Mouse (Mus musculus) limb, embryonic 11.5 days (tissue): Measurements from ENCODE around the gene Zrsr2. TPM values are rescaled to one million over a fixed set of nuclear protein-coding genes. Genes with fewer than 3 reads are reported as not detected.

Source experiments
- ATAC-seq: fragments of 200-750 bp; cut with Nextera tagmentation; 2 replicates; pipeline ENCODE4 v1.8.0; 2017; ENCODE audit warnings: low read depth; ENCODE audit not compliant: insufficient number of reproducible peaks, low FRiP score, low TSS enrichment
- DNase-seq: peaks from one replicate; pipeline ENCODE4 v3.0.0-alpha.2; 2015; ENCODE audit warnings: low spot score
- H3K27ac ChIP-seq: fragments of 300-500 bp; sonication (generic); replicated peaks from 2 replicates; pipeline ENCODE4 v1.5.1; 2014; ENCODE audit warnings: low read depth, mild to moderate bottlenecking, low read length
- H3K27me3 ChIP-seq: fragments of 300-500 bp; sonication (generic); 2 replicates; pipeline ENCODE4 v1.6.1; 2014; ENCODE audit warnings: mild to moderate bottlenecking, low read length, mixed read lengths; ENCODE audit not compliant: control insufficient read depth, insufficient read depth
- H3K36me3 ChIP-seq: fragments of 300-500 bp; sonication (generic); 2 replicates; pipeline ENCODE4 v1.6.1; 2014; ENCODE audit warnings: mild to moderate bottlenecking, low read length, moderate library complexity, mixed read lengths; ENCODE audit not compliant: control insufficient read depth, insufficient read depth
- H3K4me1 ChIP-seq: fragments of 300-500 bp; sonication (generic); 2 replicates; pipeline ENCODE4 v1.6.1; 2014; ENCODE audit warnings: low read length, mixed read lengths; ENCODE audit not compliant: control insufficient read depth, insufficient read depth
- H3K4me2 ChIP-seq: fragments of 300-500 bp; sonication (generic); 2 replicates; pipeline ENCODE4 v1.6.1; 2014; ENCODE audit warnings: low read depth, mild to moderate bottlenecking, moderate library complexity; ENCODE audit not compliant: severe bottlenecking
- H3K4me3 ChIP-seq: fragments of 300-500 bp; sonication (generic); 2 replicates; pipeline ENCODE4 v1.5.1; 2014; ENCODE audit warnings: low read depth, low read length
- H3K9ac ChIP-seq: fragments of 300-500 bp; sonication (generic); 2 replicates; pipeline ENCODE4 v1.6.1; 2014; ENCODE audit warnings: mild to moderate bottlenecking, low read length
- H3K9me3 ChIP-seq: fragments of 300-500 bp; sonication (generic); 2 replicates; pipeline ENCODE4 v1.6.1; 2016; ENCODE audit warnings: low read length; ENCODE audit not compliant: control insufficient read depth
- WGBS: fragments of 180-500 bp; shearing (Covaris S2); extraction: QIAGEN DNeasy Blood & Tissue Kit; methylation state at CpG from one replicate; pipeline ENCODE4 v1.1.7; 2014; 5-methylcytosine and 5-hydroxymethylcytosine counted together
- polyA plus RNA-seq: library from polyadenylated mRNA; unstranded; fragments of >200 nt; fragmentation: Nextera tagmentation; extraction: Ambion mirVana; gene quantifications from 2 replicates; pipeline ENCODE4 v1.2.1, GENCODE M21; 2014

Zrsr2 gene
- polyA plus RNA-seq, 1 experiment from 2014 or later, result 76.6 TPM

DNA sequence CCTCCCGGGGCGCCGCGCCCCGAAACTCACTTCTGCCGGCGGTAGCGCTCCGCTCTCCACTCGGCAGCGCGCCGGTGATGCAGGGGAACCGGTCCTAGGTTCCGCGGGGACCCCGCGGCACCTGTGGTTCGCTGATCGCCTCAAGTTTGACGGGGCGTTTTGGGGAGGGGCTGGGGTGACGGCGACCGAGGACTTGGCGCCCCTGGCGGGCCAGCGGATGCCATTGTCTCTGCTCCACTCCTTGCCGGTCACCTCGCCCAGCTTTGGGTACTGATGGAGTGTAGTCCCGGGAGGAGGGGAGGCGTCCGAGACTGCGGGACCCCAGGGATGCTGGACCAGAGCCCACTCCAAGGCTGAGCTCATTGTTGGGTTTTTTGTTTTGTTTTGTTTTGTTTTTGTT, 49.1 kb downstream of the Zrsr2 start:
- peak; percentile 55 for ATAC-seq
- 0 out of 2 replicates have a peak, but pooled peaks cover 6% of the 10 kb centered on the region for H3K27me3 ChIP-seq
- WGBS, result 18% methylated on average over 25 of the region's 34 CpGs

DNA sequence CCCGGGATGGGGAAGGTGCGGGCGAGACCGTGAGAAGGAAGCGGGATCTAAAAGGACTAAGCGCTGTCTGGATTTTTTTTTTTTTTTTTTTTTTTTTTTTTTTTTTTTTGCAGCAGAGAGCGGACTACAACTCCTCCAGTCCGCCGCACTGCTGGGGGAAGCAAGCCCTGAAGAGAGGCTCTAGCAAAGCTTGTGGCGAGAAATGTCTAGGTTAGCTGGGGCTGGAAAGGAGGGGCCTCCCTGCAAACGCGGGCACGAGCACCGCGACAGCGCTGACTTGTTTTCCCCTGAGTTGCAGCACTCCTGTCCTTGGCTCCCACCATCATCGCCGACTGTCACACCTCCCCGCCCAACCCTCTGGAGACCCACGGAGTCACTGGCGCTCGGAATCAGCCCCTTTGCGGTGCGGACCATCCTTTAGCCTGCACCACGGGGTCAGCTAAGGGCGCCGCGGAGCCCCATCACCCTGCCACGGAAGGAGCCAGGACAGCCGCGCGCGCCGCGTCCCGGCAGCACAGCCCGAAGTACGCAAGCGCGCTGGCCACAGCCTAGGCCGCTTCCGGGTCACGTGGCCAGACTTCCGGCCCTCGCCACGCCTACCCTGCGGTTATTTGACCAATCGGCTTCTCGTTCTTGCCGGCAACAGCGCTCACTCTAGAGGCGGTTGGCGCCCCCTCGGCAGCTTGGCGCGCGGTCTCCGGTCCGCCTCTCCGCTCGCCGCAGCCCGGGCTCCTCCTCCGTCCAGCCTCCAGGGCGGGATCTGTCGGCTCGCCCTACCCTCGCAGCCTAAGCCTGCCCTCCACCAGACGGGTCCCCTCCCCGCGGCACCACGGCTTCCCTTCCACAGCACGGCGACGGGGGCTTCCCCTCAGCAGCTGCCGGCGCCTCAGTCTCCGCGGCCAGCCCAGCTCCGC, 49.9 kb downstream of the Zrsr2 start, which contains the start of gene Ap1s2:
Gene Ap1s2, plus strand, starts transcription at position 681 of the 914 bp plus-strand sequence.
- Histone ChIP-seq H3K27me3 (0 out of 2 replicates have a peak, but pooled peaks cover 6% of the 10 kb centered on the region), H3K9me3 (no peaks in the 10 kb centered on the region), H3K27ac (peak within 1 kb of the TSS; percentile 68; the same call in 1 of the 2 replicates), H3K36me3 (no peaks in the 10 kb centered on the region), H3K9ac (peak within 1 kb of the TSS; percentile 67), H3K4me1 (no peaks in the 10 kb centered on the region), H3K4me3 (peak within 1 kb of the TSS; percentile 53), H3K4me2 (peak within 1 kb of the TSS; percentile 46)
- peak; percentile 90 for DNase-seq
- peak; percentile 98 for ATAC-seq
- WGBS, result 21% methylated on average over 69 of the region's 80 CpGs

More for the DNA sequence above, 49.1 kb downstream of the Zrsr2 start:
- peak overlapping the region; percentile 67 for H3K9ac ChIP-seq
- H3K4me2 ChIP-seq, result peak overlapping the region; percentile 46
- H3K4me3 ChIP-seq, result peak overlapping the region; percentile 53
- H3K4me1 ChIP-seq, result no peaks in the 10 kb centered on the region
- peak overlapping the region; percentile 68; the same call in 1 of the 2 replicates for H3K27ac ChIP-seq
- H3K36me3 ChIP-seq, result no peaks in the 10 kb centered on the region
- no peaks in the 10 kb centered on the region for H3K9me3 ChIP-seq
- DNase-seq, result peak; percentile 61

DNA sequence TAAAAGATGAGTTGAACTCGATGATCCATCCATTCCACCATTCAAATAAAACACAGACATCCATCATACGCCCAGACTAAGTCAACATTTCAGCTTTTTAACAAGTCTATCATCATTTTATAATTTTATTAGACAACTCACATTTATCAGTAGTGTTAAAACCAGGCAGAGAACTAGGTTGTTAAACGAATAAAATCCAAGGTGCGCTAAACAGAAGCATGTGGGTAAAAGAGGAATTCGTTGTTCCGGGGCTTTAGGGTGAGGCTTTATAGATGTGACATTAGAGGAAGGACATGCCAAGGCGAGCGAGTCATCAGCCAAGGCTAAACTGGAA, 50.5 kb downstream of the Zrsr2 start:
- H3K4me3 ChIP-seq, result peak overlapping the region; percentile 53
- no peak overlapping the region for H3K9ac ChIP-seq
- WGBS, result 25% methylated on average over 8 of the region's 8 CpGs
- no peaks in the 10 kb centered on the region for H3K9me3 ChIP-seq
- H3K27ac ChIP-seq, result no peak overlapping the region
- DNase-seq (no peak), ATAC-seq (no peak)
- H3K4me1 ChIP-seq, result no peaks in the 10 kb centered on the region
- H3K36me3 ChIP-seq, result no peaks in the 10 kb centered on the region
- peak overlapping the region; percentile 41 for H3K4me2 ChIP-seq
- H3K27me3 ChIP-seq, result 0 out of 2 replicates have a peak, but pooled peaks cover 6% of the 10 kb centered on the region

DNA sequence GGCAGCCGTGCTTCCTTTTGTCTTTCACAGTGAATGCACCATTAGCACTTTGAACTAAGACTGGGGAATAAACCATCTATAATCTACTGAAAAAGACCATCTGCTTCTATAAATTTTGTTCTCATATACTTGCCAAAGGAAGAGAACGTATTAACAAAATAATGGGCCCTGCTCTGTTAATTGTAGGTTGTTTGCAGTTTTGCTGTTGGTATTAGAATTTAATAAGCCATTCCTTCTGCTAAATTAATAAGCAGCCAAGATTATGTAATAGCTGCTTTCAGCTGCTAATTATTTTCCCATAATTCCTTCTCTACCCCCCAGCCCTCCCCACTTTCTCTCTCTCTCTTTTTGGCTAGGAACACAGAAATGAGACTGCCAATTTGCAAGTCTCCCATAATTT, 51.6 kb downstream of the Zrsr2 start:
- no peak overlapping the region for H3K4me2 ChIP-seq
- no peaks in the 10 kb centered on the region for H3K9me3 ChIP-seq
- 85% methylated on average over 2 of the region's 2 CpGs for WGBS
- no peak overlapping the region for H3K27ac ChIP-seq
- no peak overlapping the region for H3K9ac ChIP-seq
- H3K4me3 ChIP-seq, result no peak overlapping the region
- no peak for DNase-seq
- H3K36me3 ChIP-seq, result no peaks in the 10 kb centered on the region
- no peaks in the 10 kb centered on the region for H3K4me1 ChIP-seq
- H3K27me3 ChIP-seq, result 0 out of 2 replicates have a peak, but pooled peaks cover 6% of the 10 kb centered on the region
- ATAC-seq, result no peak

DNA sequence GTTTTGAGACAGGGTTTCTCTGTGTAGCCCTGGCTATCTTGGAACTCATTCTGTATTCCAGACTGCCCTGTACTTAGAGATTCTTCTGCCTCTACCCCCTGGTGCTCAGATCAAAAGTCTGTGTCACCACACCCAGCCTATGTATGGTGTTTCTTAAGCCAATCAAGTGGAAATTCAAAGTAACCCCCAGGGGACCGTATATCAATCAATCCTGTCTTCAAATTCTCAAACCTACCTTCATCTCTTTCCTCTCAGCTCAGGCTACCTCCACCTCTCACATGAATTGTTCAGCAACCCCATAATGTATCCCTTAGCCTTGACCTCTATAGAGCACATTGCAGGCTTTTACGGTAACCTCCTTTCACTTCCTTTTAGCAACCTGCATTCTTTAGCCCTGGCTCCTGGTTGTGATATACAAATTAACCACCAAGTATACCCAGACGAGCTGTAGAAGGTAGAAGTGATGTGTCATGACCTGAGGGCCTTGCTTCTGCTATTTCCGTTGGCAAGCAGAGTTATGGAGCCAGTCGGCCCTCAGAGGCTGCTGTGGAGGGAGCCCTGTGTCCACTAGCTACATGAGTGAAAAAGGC, 58.9 kb downstream of the Zrsr2 start:
- Histone ChIP-seq H3K27me3 (0 out of 2 replicates have a peak, but pooled peaks cover 2% of the 10 kb centered on the region), H3K4me1 (no peaks in the 10 kb centered on the region), H3K4me2 (no peak overlapping the region), H3K27ac (no peak overlapping the region), H3K9ac (no peak overlapping the region), H3K36me3 (no peaks in the 10 kb centered on the region), H3K4me3 (no peak overlapping the region), H3K9me3 (no peaks in the 10 kb centered on the region)
- WGBS, result 56% methylated on average over 5 of the region's 5 CpGs
- ATAC-seq, result no peak
- no peak for DNase-seq

DNA sequence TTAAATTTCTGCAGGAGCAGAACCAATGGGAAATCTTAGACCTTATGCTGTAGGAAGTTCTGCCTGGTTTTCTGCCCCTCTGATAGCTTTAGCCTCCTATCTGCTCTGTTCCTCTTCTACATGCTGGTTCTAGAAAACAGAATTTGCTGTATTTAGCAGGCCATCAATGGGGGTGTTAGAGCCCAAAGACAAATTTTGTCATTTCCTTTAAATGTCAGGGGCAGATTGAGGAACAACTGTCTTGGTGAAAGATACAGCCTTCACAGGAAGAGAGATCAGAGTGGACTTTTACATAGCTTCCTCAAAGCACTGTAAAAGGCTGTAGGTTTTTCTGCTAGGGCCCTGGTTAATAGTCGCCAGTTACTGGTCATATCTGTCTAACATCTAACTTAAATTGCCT, 61.1 kb downstream of the Zrsr2 start:
- Histone ChIP-seq H3K4me3 (no peak overlapping the region), H3K36me3 (no peaks in the 10 kb centered on the region), H3K27ac (no peak overlapping the region), H3K9ac (no peak overlapping the region), H3K9me3 (no peaks in the 10 kb centered on the region), H3K4me1 (no peaks in the 10 kb centered on the region), H3K27me3 (0 out of 2 replicates have a peak, but pooled peaks cover 2% of the 10 kb centered on the region), H3K4me2 (no peak overlapping the region)
- WGBS, result 81% methylated on average over 1 of the region's 1 CpGs
- ATAC-seq (no peak), DNase-seq (no peak)

DNA sequence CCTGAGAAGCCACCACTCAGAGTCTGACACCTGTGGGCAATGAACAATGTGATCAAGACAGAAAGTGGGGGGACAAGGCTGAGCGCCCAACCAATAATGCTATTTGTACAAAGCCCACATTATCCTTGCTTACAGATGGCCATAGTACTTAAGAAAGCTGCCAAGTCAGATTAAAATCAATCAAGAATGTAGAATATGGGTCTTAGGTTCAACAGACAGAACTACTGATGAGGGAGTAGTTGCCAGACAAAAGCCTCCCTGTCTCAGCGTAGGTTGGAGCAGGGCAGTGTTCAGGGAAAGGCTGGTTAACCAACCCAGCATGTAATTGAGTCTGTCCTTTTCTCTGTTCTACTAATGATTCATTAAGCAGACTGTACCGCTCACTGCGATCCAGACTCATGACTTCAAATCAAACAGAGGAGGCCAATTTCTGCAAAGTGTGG, 72.9 kb downstream of the Zrsr2 start:
- no peak overlapping the region for H3K27ac ChIP-seq
- H3K36me3 ChIP-seq, result no peaks in the 10 kb centered on the region
- no peak for DNase-seq
- no peaks in the 10 kb centered on the region for H3K9me3 ChIP-seq
- no peak for ATAC-seq
- no peak overlapping the region for H3K4me3 ChIP-seq
- no peaks in the 10 kb centered on the region for H3K27me3 ChIP-seq
- WGBS, result 67% methylated on average over 4 of the region's 4 CpGs
- no peak overlapping the region for H3K4me2 ChIP-seq
- no peaks in the 10 kb centered on the region for H3K4me1 ChIP-seq
- H3K9ac ChIP-seq, result no peak overlapping the region
